Mouse (Mus musculus) Muller cell, postnatal 12 days (primary cell): ENCODE data around the gene Rbfox1.
A peak's percentile ranks its signal among the peaks of the same experiment; 100 is the strongest.

Source experiments
- DNase-seq: peaks from one replicate; pipeline ENCODE4 v3.0.0-alpha.2; 2015; ENCODE audit errors: inconsistent ontology term

The Rbfox1 gene

GRCm38 (mm10) chr16:6821741-6822140 lies 936.6 kb downstream of the Rbfox1 start:
- DNase-seq: peak; percentile 5

- no peak for DNase-seq
These were observed 944.9 kb downstream of the Rbfox1 start for GRCm38 (mm10) chr16:6829892-6830524.

- peak; percentile 36 for DNase-seq
These were observed 948.3 kb downstream of the Rbfox1 start for GRCm38 (mm10) chr16:6833486-6833885.

- no peak for DNase-seq
These were observed 949.9 kb downstream of the Rbfox1 start for GRCm38 (mm10) chr16:6835051-6835450.

- DNase-seq: peak; percentile 54
These were observed 954.3 kb downstream of the Rbfox1 start for GRCm38 (mm10) chr16:6839299-6839995.

- DNase-seq: no peak
These were observed 954.9 kb downstream of the Rbfox1 start for GRCm38 (mm10) chr16:6840007-6840406.

GRCm38 (mm10) chr16:6840461-6840860 lies 955.3 kb downstream of the Rbfox1 start:
- DNase-seq: no peak

- DNase-seq: peak; percentile 11
These were observed 957.1 kb downstream of the Rbfox1 start for GRCm38 (mm10) chr16:6842066-6842785.

GRCm38 (mm10) chr16:6844659-6845058 lies 959.5 kb downstream of the Rbfox1 start:
- no peak for DNase-seq

- peak; percentile 33 for DNase-seq
These were observed 966.2 kb downstream of the Rbfox1 start for GRCm38 (mm10) chr16:6851393-6851792.

- DNase-seq: peak; percentile 73
These were observed 968.6 kb downstream of the Rbfox1 start for GRCm38 (mm10) chr16:6853796-6854195.

GRCm38 (mm10) chr16:6861656-6862055 lies 976.5 kb downstream of the Rbfox1 start:
- DNase-seq: no peak

- DNase-seq: no peak
These were observed 997.7 kb downstream of the Rbfox1 start for GRCm38 (mm10) chr16:6882683-6883430.

GRCm38 (mm10) chr16:6883798-6884197 lies 998.6 kb downstream of the Rbfox1 start:
- no peak for DNase-seq

GRCm38 (mm10) chr16:6885617-6886016 lies 1000.5 kb downstream of the Rbfox1 start:
- peak; percentile 17 for DNase-seq

GRCm38 (mm10) chr16:6889221-6889620 lies 1004.1 kb downstream of the Rbfox1 start:
- peak; percentile 50 for DNase-seq

GRCm38 (mm10) chr16:6897734-6898133 lies 1012.6 kb downstream of the Rbfox1 start:
- DNase-seq: peak; percentile 29

GRCm38 (mm10) chr16:6900006-6900405 lies 1014.9 kb downstream of the Rbfox1 start:
- DNase-seq: no peak

GRCm38 (mm10) chr16:6904984-6905383 lies 1019.8 kb downstream of the Rbfox1 start:
- DNase-seq: no peak

GRCm38 (mm10) chr16:6906001-6906400 lies 1020.8 kb downstream of the Rbfox1 start:
- no peak for DNase-seq

GRCm38 (mm10) chr16:6907550-6907949 lies 1022.4 kb downstream of the Rbfox1 start:
- DNase-seq: no peak

- DNase-seq: no peak
These were observed 1029.4 kb downstream of the Rbfox1 start for GRCm38 (mm10) chr16:6914531-6914930.
